Mouse (Mus musculus) bone marrow, adult 2 months (tissue): ENCODE data around the gene Hsd17b12.

ENCODE experiments used
- CTCF ChIP-seq: fragments of 200-500 bp; IDR thresholded peaks from 2 replicates; pipeline ENCODE4 v1.5.1; 2011; ENCODE audit warnings: low read length, control low read depth; ENCODE audit not compliant: control insufficient read depth, insufficient read depth
- POLR2A ChIP-seq: fragments of 200-500 bp; IDR thresholded peaks from 2 replicates; pipeline ENCODE4 v1.6.1; 2011; ENCODE audit warnings: low read depth, mild to moderate bottlenecking, control low read depth, low read length, borderline replicate concordance; ENCODE audit not compliant: control insufficient read depth

DNA sequence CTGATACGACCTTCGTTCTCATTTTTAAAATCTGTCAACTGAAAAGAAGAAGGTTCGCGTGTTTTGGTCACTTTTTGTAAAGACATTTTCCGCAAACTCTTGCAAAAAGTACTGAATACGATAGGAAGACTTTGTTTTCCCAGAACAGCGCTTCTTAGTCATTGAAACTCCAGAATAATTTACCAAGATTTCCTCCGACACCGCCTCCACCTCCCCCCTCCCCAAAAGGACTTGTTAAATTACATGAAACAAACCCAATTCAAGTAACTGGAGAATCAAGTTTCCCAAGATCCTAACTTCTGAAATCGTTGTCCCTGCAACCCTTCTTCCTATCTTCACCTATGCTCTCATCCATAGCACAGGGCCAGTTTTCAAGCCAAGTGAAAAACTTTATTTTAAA is 713 bp downstream of the Hsd17b12 start:
- no peak for TF ChIP-seq CTCF
- TF ChIP-seq POLR2A = no peak
